Mouse (Mus musculus) hindbrain, embryonic 12.5 days (tissue): ENCODE results near the gene Cyp2d10. TPM values are rescaled to one million over a fixed set of nuclear protein-coding genes. Genes with fewer than 3 reads are reported as not detected.
"Not testable (repeated sequence)": the region's sequence is repeated elsewhere in the genome, so short reads cannot be mapped to it uniquely, and the experiment has no call there.

Source experiments
- ATAC-seq: fragments of 200-750 bp; cut with Nextera tagmentation; 2 replicates; pipeline ENCODE4 v1.8.0; 2017; ENCODE audit warnings: moderate TSS enrichment; ENCODE audit not compliant: low FRiP score
- H3K27ac ChIP-seq: fragments of 300-500 bp; sonication (generic); 2 replicates; pipeline ENCODE4 v1.5.1; 2016; ENCODE audit warnings: mild to moderate bottlenecking
- H3K27me3 ChIP-seq: fragments of 300-500 bp; sonication (generic); 2 replicates; pipeline ENCODE4 v1.6.1; 2016; ENCODE audit warnings: mild to moderate bottlenecking
- H3K36me3 ChIP-seq: fragments of 300-500 bp; sonication (generic); 2 replicates; pipeline ENCODE4 v1.6.1; 2016; ENCODE audit warnings: mild to moderate bottlenecking
- H3K4me1 ChIP-seq: fragments of 300-500 bp; sonication (generic); 2 replicates; pipeline ENCODE4 v1.6.1; 2016
- H3K4me2 ChIP-seq: fragments of 300-500 bp; sonication (generic); replicated peaks from 2 replicates; pipeline ENCODE4 v1.6.1; 2016; ENCODE audit warnings: mild to moderate bottlenecking
- H3K4me3 ChIP-seq: fragments of 300-500 bp; sonication (generic); 2 replicates; pipeline ENCODE4 v1.5.1; 2016; ENCODE audit warnings: mild to moderate bottlenecking
- H3K9ac ChIP-seq: fragments of 300-500 bp; sonication (generic); 2 replicates; pipeline ENCODE4 v1.6.1; 2016; ENCODE audit warnings: mild to moderate bottlenecking, moderate library complexity
- H3K9me3 ChIP-seq: fragments of 300-500 bp; sonication (generic); replicated peaks from 2 replicates; pipeline ENCODE4 v1.6.1; 2016; ENCODE audit warnings: mild to moderate bottlenecking
- WGBS: fragments of 180-500 bp; shearing (Covaris S2); methylation state at CpG from one replicate; pipeline ENCODE4 v1.1.7; 2016; 5-methylcytosine and 5-hydroxymethylcytosine counted together
- polyA plus RNA-seq: library from polyadenylated mRNA; unstranded; fragments of >200 nt; fragmentation: Nextera tagmentation; extraction: Ambion mirVana; gene quantifications from 2 replicates; pipeline ENCODE4 v1.2.1, GENCODE M21; 2016

Gene Cyp2d10
- polyA plus RNA-seq: not detected in 2 replicates

DNA sequence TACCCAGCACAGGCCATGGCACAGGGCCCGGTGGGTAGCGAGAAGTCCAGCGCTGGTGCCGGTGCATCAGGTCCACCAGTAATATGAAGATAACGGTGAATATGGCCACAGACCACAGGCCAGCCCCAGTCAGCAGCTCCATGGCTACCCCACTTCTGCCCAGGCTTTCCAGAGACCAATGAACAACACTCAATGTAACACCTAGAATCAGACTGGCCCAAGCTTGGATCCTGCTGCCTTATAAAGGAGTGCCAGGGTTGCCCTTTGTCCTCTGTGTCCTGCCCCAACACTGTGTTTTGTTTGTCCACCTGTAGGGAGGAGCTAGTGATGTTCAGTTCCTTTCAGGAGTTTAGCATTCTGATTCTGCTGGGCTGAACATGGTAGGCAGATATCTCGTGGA lies at the start of gene Cyp2d10:
Gene Cyp2d10 (minus strand): TSS at position 215 of the 400 bp plus-strand sequence.
- WGBS: 94% methylated on average over 6 of the region's 6 CpGs
- Histone ChIP-seq H3K4me1 (no peaks in the 10 kb centered on the region), H3K27me3 (no peaks in the 10 kb centered on the region), H3K9me3 (no peaks in the 10 kb centered on the region), H3K4me3 (no peak within 1 kb of the TSS), H3K27ac (no peak within 1 kb of the TSS), H3K36me3 (no peaks in the 10 kb centered on the region), H3K4me2 (no peak within 1 kb of the TSS), H3K9ac (no peak within 1 kb of the TSS)
- ATAC-seq: no peak

- H3K9me3 ChIP-seq, H3K4me1 ChIP-seq, H3K27me3 ChIP-seq, ATAC-seq, H3K4me2 ChIP-seq, H3K4me3 ChIP-seq, H3K36me3 ChIP-seq, H3K9ac ChIP-seq, H3K27ac ChIP-seq: not testable (repeated sequence)
- WGBS: 92% methylated on average over 6 of the region's 6 CpGs
Observed at GRCm38 (mm10) chr15:82456086-82456790, 49.2 kb upstream of the Cyp2d10 start.

GRCm38 (mm10) chr15:82453501-82453900 lies 46.5 kb upstream of the Cyp2d10 start:
- not testable (repeated sequence) for H3K36me3 ChIP-seq, H3K4me1 ChIP-seq, ATAC-seq, H3K9me3 ChIP-seq, H3K27ac ChIP-seq, H3K9ac ChIP-seq, H3K4me2 ChIP-seq, H3K27me3 ChIP-seq, H3K4me3 ChIP-seq
- WGBS: 89% methylated on average over 6 of the region's 6 CpGs

GRCm38 (mm10) chr15:82452133-82452532 lies 45.1 kb upstream of the Cyp2d10 start:
- not testable (repeated sequence) for H3K4me1 ChIP-seq, ATAC-seq, H3K27ac ChIP-seq, H3K9me3 ChIP-seq, H3K4me3 ChIP-seq, H3K9ac ChIP-seq, H3K4me2 ChIP-seq, H3K27me3 ChIP-seq, H3K36me3 ChIP-seq
- WGBS: 83% methylated on average over 1 of the region's 1 CpGs

GRCm38 (mm10) chr15:82450045-82450444 lies 43.0 kb upstream of the Cyp2d10 start:
- not testable (repeated sequence) for H3K4me1 ChIP-seq, H3K4me2 ChIP-seq, H3K27me3 ChIP-seq, H3K27ac ChIP-seq, H3K9ac ChIP-seq, H3K4me3 ChIP-seq, ATAC-seq, H3K9me3 ChIP-seq, H3K36me3 ChIP-seq
- 81% methylated on average over 2 of the region's 2 CpGs for WGBS

- Histone ChIP-seq H3K4me3 (no peak overlapping the region), H3K4me1 (no peaks in the 10 kb centered on the region), H3K9ac (no peak overlapping the region), H3K4me2 (no peak overlapping the region), H3K9me3 (no peaks in the 10 kb centered on the region), H3K27ac (no peak overlapping the region), H3K36me3 (no peaks in the 10 kb centered on the region), H3K27me3 (no peaks in the 10 kb centered on the region)
- 75% methylated on average over 8 of the region's 8 CpGs for WGBS
- ATAC-seq: no peak
Observed at GRCm38 (mm10) chr15:82445196-82445595, 38.2 kb upstream of the Cyp2d10 start.

DNA sequence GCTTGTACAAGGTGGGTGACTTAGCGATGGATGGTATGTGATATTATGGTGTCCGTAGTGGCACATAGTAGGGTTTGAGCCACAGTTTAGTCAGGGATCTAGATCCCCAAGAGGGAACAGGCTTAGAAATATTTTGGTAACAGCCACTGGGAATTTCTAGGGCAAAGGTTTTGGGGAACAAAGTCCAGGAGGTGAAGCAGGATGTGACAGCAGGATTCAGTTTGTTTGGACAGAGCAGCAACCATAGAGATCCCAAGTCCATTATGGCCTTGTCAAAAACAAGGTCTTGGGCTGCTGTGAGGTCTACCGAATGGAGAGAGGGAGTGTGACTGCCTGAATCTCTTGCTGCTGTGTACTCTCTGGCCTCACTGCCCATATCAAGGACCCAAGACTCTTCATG lies 36.7 kb upstream of the Cyp2d10 start:
- Histone ChIP-seq H3K27me3 (no peaks in the 10 kb centered on the region), H3K4me1 (no peaks in the 10 kb centered on the region), H3K4me3 (no peak overlapping the region), H3K9ac (no peak overlapping the region), H3K4me2 (no peak overlapping the region), H3K27ac (no peak overlapping the region), H3K36me3 (no peaks in the 10 kb centered on the region), H3K9me3 (no peaks in the 10 kb centered on the region)
- WGBS: 88% methylated on average over 3 of the region's 3 CpGs
- no peak for ATAC-seq

GRCm38 (mm10) chr15:82437975-82438617 lies 31.1 kb upstream of the Cyp2d10 start:
- Histone ChIP-seq H3K36me3 (no peaks in the 10 kb centered on the region), H3K4me3 (no peak overlapping the region), H3K27me3 (no peaks in the 10 kb centered on the region), H3K9me3 (peaks cover 8% of the 10 kb centered on the region), H3K4me1 (no peaks in the 10 kb centered on the region), H3K4me2 (no peak overlapping the region), H3K9ac (no peak overlapping the region), H3K27ac (no peak overlapping the region)
- no peak for ATAC-seq
- WGBS: 67% methylated on average over 5 of the region's 5 CpGs

DNA sequence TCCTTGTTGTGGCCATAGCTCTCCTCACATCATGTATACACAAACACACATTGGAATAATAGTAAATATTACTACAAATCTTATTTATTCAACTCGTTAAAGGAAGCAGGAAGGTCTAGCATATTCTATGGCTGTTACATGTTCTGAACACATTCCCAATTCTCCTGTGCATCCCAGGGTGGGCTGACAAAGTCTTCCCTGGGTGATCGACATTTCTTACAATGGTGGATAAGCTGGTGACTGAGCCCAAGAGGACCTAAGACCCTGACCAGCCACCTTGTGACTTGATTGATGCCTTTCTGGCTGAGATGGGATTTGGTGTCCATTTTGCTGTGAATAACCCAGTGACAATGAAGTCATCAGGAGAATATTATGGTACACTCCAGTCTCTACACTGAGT lies 28.6 kb upstream of the Cyp2d10 start:
- WGBS: 80% methylated on average over 2 of the region's 2 CpGs
- Histone ChIP-seq H3K4me2 (no peak overlapping the region), H3K36me3 (no peaks in the 10 kb centered on the region), H3K4me3 (no peak overlapping the region), H3K9me3 (peaks cover 13% of the 10 kb centered on the region), H3K4me1 (no peaks in the 10 kb centered on the region), H3K27ac (no peak overlapping the region), H3K9ac (no peak overlapping the region), H3K27me3 (no peaks in the 10 kb centered on the region)
- ATAC-seq: no peak

GRCm38 (mm10) chr15:82435011-82435410 lies 28.0 kb upstream of the Cyp2d10 start:
- no peak for ATAC-seq
- no peak overlapping the region for H3K9ac ChIP-seq
- no peaks in the 10 kb centered on the region for H3K36me3 ChIP-seq
- H3K4me2 ChIP-seq: no peak overlapping the region
- no peak overlapping the region for H3K4me3 ChIP-seq
- peaks cover 13% of the 10 kb centered on the region for H3K9me3 ChIP-seq
- no peaks in the 10 kb centered on the region for H3K4me1 ChIP-seq
- no peaks in the 10 kb centered on the region for H3K27me3 ChIP-seq
- no peak overlapping the region for H3K27ac ChIP-seq
- WGBS: 82% methylated on average over 3 of the region's 3 CpGs

- Histone ChIP-seq H3K36me3 (no peaks in the 10 kb centered on the region), H3K4me1 (no peaks in the 10 kb centered on the region), H3K27ac (no peak overlapping the region), H3K4me2 (no peak overlapping the region), H3K27me3 (no peaks in the 10 kb centered on the region), H3K9me3 (peaks cover 13% of the 10 kb centered on the region), H3K4me3 (no peak overlapping the region), H3K9ac (no peak overlapping the region)
- 92% methylated on average over 3 of the region's 3 CpGs for WGBS
- ATAC-seq: no peak
Observed at GRCm38 (mm10) chr15:82434541-82434940, 27.5 kb upstream of the Cyp2d10 start.

DNA sequence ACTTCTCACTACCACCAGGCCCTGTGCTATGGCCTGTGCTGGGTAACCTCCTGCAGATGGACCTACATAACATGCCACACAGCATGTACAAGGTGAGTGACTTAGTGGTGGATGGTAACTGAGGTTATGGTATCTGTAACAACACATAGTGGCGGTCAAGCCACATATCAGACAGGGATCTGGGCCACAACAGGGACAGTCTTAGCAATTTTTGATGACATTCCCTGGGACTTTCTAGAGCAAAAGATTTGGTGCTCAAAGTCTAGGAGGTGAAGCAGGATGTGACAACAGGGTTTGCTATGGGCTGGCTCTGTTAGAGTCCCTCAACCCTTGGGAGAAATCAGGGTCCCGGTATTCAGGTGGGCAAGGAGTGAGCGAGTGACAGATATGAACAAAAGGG lies 26.6 kb upstream of the Cyp2d10 start:
- no peak overlapping the region for H3K9ac ChIP-seq
- no peaks in the 10 kb centered on the region for H3K4me1 ChIP-seq
- H3K4me2 ChIP-seq: no peak overlapping the region
- no peak overlapping the region for H3K4me3 ChIP-seq
- ATAC-seq: no peak
- H3K27me3 ChIP-seq: no peaks in the 10 kb centered on the region
- H3K27ac ChIP-seq: no peak overlapping the region
- H3K9me3 ChIP-seq: peaks cover 13% of the 10 kb centered on the region
- no peaks in the 10 kb centered on the region for H3K36me3 ChIP-seq
- WGBS: 93% methylated on average over 3 of the region's 3 CpGs

- H3K4me2 ChIP-seq: no peak within 1 kb of the TSS
- peaks cover 13% of the 10 kb centered on the region for H3K9me3 ChIP-seq
- H3K4me1 ChIP-seq: no peaks in the 10 kb centered on the region
- H3K27me3 ChIP-seq: no peaks in the 10 kb centered on the region
- no peak within 1 kb of the TSS for H3K4me3 ChIP-seq
- no peak for ATAC-seq
- no peaks in the 10 kb centered on the region for H3K36me3 ChIP-seq
- no peak within 1 kb of the TSS for H3K27ac ChIP-seq
- H3K9ac ChIP-seq: no peak within 1 kb of the TSS
Observed at GRCm38 (mm10) chr15:82433137-82433536, 26.1 kb upstream of the Cyp2d10 start, which contains the start of gene Cyp2d9. TSS of gene Cyp2d9 (plus strand) at chr15:82433437.
